Mouse (Mus musculus) embryonic facial prominence, embryonic 15.5 days (tissue): Measurements from ENCODE around the gene Slc10a3. TPM values are rescaled to one million over a fixed set of nuclear protein-coding genes. Genes with fewer than 3 reads are reported as not detected.
"Not testable (repeated sequence)": the region's sequence is repeated elsewhere in the genome, so short reads cannot be mapped to it uniquely, and the experiment has no call there.

Experiments used
- ATAC-seq: fragments of 200-750 bp; cut with Nextera tagmentation; 2 replicates; pipeline ENCODE4 v1.8.0; 2017; ENCODE audit warnings: low read depth, moderate TSS enrichment; ENCODE audit not compliant: insufficient number of reproducible peaks, low FRiP score, low TSS enrichment
- H3K27ac ChIP-seq: fragments of 300-500 bp; sonication (generic); replicated peaks from 2 replicates; pipeline ENCODE4 v1.5.1; 2015; ENCODE audit warnings: mild to moderate bottlenecking, inconsistent platforms
- H3K27me3 ChIP-seq: fragments of 300-500 bp; sonication (generic); 2 replicates; pipeline ENCODE4 v1.6.1; 2015; ENCODE audit warnings: inconsistent platforms
- H3K36me3 ChIP-seq: fragments of 300-500 bp; sonication (generic); 2 replicates; pipeline ENCODE4 v1.6.1; 2015; ENCODE audit warnings: mild to moderate bottlenecking, inconsistent platforms
- H3K4me1 ChIP-seq: fragments of 300-500 bp; sonication (generic); 2 replicates; pipeline ENCODE4 v1.6.1; 2015; ENCODE audit warnings: inconsistent platforms
- H3K4me2 ChIP-seq: fragments of 300-500 bp; sonication (generic); replicated peaks from 2 replicates; pipeline ENCODE4 v1.6.1; 2015; ENCODE audit warnings: mild to moderate bottlenecking, inconsistent platforms
- H3K4me3 ChIP-seq: fragments of 300-500 bp; sonication (generic); replicated peaks from 2 replicates; pipeline ENCODE4 v1.5.1; 2015; ENCODE audit warnings: mild to moderate bottlenecking, inconsistent platforms
- H3K9ac ChIP-seq: fragments of 300-500 bp; sonication (generic); 2 replicates; pipeline ENCODE4 v1.6.1; 2015; ENCODE audit warnings: inconsistent platforms
- H3K9me3 ChIP-seq: fragments of 300-500 bp; sonication (generic); replicated peaks from 2 replicates; pipeline ENCODE4 v1.6.1; 2016; ENCODE audit warnings: inconsistent platforms
- WGBS: fragments of 180-500 bp; shearing (Covaris S2); methylation state at CpG from one replicate; pipeline ENCODE4 v1.1.7; 2015; 5-methylcytosine and 5-hydroxymethylcytosine counted together
- polyA plus RNA-seq: library from polyadenylated mRNA; unstranded; fragments of >200 nt; fragmentation: Nextera tagmentation; extraction: Ambion mirVana; gene quantifications from 2 replicates; pipeline ENCODE4 v1.2.1, GENCODE M21; 2015

Slc10a3 gene
- polyA plus RNA-seq = 20.9 and 23.4 TPM in 2 replicates

DNA sequence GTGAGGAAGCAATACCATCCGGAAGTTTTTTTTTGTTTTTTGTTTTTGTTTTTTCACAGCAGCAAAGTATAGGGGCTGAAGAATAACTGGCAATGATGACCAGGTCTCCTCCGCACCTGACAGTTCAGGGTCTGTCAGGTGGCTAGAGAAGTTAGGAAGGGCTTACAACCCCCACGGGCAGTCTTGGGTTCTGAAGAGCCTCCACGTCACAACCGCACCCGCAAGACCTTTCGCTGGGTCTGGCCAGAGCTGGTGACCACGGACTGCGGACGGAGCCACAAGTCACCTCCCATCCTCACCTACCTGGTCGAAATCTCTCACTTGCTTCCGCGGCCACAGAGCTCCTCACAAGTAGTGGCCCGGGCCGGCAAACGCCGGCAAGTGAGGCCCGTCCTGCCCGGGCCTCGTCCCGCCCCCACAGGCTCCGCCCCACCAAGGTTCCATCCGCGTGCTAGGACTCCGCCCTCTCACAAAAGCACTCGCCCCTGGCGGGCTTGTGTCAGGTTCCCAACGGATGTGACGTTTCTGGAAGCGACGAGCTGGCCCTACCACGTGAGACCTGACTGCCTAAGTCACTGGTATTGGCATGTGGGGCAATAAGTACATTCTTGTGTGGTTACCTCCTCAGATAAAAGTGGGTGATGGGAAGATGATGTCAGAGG, at the start of gene Slc10a3, which contains the start of gene Ubl4a:
Gene Slc10a3, minus strand, starts transcription at position 462 of the 662 bp plus-strand sequence.
Gene Ubl4a, minus strand, starts transcription at position 331 of the 662 bp plus-strand sequence.
- ATAC-seq = peak; percentile 88
- Histone ChIP-seq H3K27me3 (no peaks in the 10 kb centered on the region), H3K36me3 (no peaks in the 10 kb centered on the region), H3K27ac (no peak within 1 kb of the TSS), H3K4me3 (peak within 1 kb of the TSS; percentile 53), H3K9ac (0 out of 2 replicates have a peak within 1 kb of the TSS, but pooled peaks have one; percentile 23), H3K9me3 (no peaks in the 10 kb centered on the region), H3K4me1 (no peaks in the 10 kb centered on the region), H3K4me2 (peak within 1 kb of the TSS; percentile 55)
- 20% methylated on average over 32 of the region's 32 CpGs for WGBS

DNA sequence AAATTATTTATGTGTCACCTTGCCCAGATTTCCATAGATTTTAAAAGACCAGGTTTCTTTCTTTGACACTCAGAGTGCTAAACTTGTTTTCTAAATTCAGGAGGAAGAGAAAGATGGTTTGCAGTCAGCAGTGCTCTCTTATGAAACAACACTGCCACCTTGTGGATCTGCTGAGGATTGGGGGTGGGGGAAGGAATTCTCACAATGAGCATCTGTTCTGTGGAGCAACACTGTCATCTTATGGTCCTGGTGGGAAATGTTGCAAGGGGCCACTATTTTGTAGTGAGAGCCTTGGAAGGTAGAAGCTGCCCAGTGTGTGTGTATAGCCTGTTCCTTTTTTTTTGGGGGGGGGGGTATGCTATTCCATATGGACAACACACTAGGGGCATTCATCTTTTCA, 40.2 kb upstream of the Slc10a3 start:
- H3K36me3 ChIP-seq = 0 out of 2 replicates have a peak, but pooled peaks cover 3% of the 10 kb centered on the region
- no peak for ATAC-seq
- no peak overlapping the region for H3K4me2 ChIP-seq
- no peaks in the 10 kb centered on the region for H3K9me3 ChIP-seq
- no peak overlapping the region for H3K27ac ChIP-seq
- no peaks in the 10 kb centered on the region for H3K4me1 ChIP-seq
- H3K4me3 ChIP-seq = no peak overlapping the region
- no peaks in the 10 kb centered on the region for H3K27me3 ChIP-seq
- no peak overlapping the region for H3K9ac ChIP-seq

DNA sequence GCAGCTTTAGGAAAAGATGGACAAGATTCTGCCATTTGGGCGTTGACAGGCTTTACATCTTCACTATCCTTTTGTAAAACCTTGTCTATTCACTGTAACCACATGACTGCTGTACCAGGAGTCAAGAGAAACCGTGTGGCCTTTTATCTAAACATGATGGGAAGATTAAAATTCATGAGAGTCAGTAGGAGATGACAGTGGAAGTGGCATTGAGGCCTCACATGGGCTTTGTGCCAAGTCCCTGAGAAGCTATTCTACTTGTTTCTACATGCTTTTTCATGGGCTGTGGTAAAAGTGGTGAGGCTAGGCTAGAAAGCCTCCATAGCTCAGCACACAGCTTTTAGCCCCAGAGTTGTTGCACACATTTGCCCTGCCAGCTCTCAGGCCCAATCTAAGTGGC, 35.2 kb upstream of the Slc10a3 start:
- Histone ChIP-seq H3K27ac (no peak overlapping the region), H3K4me2 (no peak overlapping the region), H3K27me3 (no peaks in the 10 kb centered on the region), H3K9me3 (no peaks in the 10 kb centered on the region), H3K4me3 (no peak overlapping the region), H3K4me1 (no peaks in the 10 kb centered on the region), H3K9ac (no peak overlapping the region), H3K36me3 (0 out of 2 replicates have a peak, but pooled peaks cover 3% of the 10 kb centered on the region)
- 44% methylated on average over 2 of the region's 2 CpGs for WGBS
- no peak for ATAC-seq

DNA sequence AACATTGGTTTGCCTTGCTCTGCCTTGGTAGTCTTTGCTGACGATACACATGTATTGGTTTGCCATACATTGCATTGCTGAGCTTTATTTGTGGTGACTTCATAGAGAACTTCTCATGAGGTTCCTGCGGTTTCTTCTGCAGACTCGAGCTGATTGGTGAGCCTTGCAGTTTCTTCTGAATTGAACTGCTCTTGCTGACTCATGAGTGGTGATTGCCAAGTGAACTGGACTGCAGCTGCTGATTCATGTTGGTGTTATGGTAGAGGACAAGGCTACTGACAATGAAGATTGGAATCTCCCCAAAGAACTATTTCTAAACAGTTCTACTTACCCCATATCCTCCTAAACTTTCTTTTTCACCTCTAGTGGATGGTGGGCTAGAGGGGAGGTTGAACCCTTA, 27.0 kb upstream of the Slc10a3 start:
- Histone ChIP-seq H3K9me3 (no peaks in the 10 kb centered on the region), H3K36me3 (no peaks in the 10 kb centered on the region), H3K4me1 (no peaks in the 10 kb centered on the region), H3K4me2 (no peak overlapping the region), H3K9ac (no peak overlapping the region), H3K27me3 (no peaks in the 10 kb centered on the region), H3K27ac (no peak overlapping the region), H3K4me3 (no peak overlapping the region)
- no peak for ATAC-seq
- WGBS = 88% methylated on average over 3 of the region's 3 CpGs

DNA sequence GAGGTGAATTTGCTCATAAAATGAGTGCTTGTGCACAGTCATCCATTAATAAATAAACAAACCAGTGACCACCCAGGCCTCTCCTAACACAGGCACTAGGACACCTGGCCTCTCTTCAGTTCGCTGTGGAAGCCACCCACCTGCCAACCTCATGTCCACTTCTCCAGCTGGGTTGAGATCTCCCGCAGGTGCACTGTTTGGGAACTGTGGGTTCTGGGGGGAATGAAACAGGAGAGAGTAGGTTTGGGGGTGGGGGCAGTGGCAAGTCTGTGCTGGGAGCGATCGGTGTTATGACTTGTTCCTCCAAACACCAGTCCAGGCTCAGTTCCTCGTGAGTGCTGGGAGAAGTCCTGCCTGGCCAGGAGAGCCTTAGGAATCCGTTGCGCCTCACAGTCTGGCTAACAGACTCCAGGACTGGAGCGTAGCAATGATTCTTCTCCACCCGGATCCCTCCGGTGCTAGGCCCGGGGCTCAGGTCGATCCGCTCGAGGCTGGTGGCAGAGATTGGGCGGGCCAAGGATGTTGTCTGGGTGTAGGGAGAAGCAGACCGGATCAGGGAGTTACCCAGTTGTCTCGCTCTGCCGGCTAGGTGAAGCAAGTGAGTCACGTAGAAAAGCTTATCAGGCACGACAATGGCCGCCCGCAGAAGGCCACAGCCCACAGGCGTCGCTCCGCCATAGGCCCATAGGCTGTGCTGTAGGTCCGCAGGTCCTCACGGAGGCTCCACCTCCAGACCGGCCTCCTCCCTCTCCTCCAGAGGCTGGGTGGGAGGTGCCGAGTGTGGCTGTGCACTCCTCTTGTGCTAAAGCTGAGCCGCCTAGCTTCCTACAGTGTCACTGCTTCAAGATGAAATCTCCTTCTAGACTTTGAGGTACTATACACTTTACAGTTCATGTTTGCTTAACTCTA, 19.6 kb upstream of the Slc10a3 start, which contains the start of the genes Fam3a and Ikbkg:
Gene Fam3a, minus strand, starts transcription at position 738 of the 909 bp plus-strand sequence.
Gene Ikbkg, plus strand, starts transcription at position 756 of the 909 bp plus-strand sequence.
- Histone ChIP-seq H3K9me3 (no peaks in the 10 kb centered on the region), H3K27ac (peak within 1 kb of the TSS; percentile 82), H3K4me2 (peak within 1 kb of the TSS; percentile 51), H3K4me1 (0 out of 2 replicates have a peak, but pooled peaks cover 4% of the 10 kb centered on the region), H3K27me3 (no peaks in the 10 kb centered on the region), H3K4me3 (peak within 1 kb of the TSS; percentile 56), H3K9ac (peak within 1 kb of the TSS; percentile 50), H3K36me3 (no peaks in the 10 kb centered on the region)
- 21% methylated on average over 30 of the region's 30 CpGs for WGBS
- ATAC-seq = peak; percentile 100

DNA sequence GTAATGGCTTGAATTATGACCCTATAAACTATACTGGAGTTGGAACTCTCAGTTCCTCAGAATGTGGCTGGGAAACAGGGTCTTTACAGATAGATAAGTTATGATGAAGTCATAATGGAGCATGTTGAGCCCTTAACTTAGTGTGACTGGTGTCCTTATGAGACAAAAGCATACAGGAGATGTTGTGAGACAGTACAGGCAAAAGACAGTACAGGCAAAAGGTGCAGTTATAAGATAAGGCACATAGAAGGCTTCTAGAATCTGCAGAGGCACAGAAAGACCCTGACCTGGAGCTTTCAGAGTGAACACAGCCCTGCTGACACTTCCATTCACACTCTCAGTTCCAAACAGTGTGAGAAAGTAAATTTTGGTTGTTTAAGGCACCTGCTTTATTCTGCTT, 15.0 kb upstream of the Slc10a3 start:
- no peak for ATAC-seq
- Histone ChIP-seq H3K36me3 (no peaks in the 10 kb centered on the region), H3K4me3 (no peak overlapping the region), H3K4me2 (no peak overlapping the region), H3K27me3 (no peaks in the 10 kb centered on the region), H3K9ac (no peak overlapping the region), H3K4me1 (0 out of 2 replicates have a peak, but pooled peaks cover 4% of the 10 kb centered on the region), H3K27ac (no peak overlapping the region), H3K9me3 (no peaks in the 10 kb centered on the region)

DNA sequence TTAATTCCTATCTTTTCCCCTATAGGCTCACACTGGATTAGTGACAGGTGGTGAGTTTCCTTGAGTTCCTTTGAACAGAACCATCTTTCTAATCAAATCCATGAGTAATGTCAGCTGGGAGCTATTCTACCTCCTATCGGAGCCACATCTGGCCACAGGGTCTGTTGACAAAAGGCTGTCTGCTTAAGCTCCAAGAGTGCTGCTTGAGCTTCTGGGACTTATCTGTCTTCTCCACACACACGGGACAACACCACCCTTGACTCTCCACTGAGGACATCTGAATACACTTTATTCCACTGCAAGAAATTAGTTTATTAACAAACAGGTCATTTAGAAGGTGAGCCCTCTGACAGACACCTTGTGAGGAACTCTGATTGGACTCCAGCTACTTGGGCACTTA, 11.3 kb upstream of the Slc10a3 start:
- Histone ChIP-seq H3K4me3 (no peak overlapping the region), H3K27ac (no peak overlapping the region), H3K9ac (no peak overlapping the region), H3K27me3 (no peaks in the 10 kb centered on the region), H3K36me3 (no peaks in the 10 kb centered on the region), H3K4me1 (no peaks in the 10 kb centered on the region), H3K4me2 (no peak overlapping the region), H3K9me3 (no peaks in the 10 kb centered on the region)
- ATAC-seq = no peak
- WGBS = 52% methylated on average over 2 of the region's 2 CpGs

DNA sequence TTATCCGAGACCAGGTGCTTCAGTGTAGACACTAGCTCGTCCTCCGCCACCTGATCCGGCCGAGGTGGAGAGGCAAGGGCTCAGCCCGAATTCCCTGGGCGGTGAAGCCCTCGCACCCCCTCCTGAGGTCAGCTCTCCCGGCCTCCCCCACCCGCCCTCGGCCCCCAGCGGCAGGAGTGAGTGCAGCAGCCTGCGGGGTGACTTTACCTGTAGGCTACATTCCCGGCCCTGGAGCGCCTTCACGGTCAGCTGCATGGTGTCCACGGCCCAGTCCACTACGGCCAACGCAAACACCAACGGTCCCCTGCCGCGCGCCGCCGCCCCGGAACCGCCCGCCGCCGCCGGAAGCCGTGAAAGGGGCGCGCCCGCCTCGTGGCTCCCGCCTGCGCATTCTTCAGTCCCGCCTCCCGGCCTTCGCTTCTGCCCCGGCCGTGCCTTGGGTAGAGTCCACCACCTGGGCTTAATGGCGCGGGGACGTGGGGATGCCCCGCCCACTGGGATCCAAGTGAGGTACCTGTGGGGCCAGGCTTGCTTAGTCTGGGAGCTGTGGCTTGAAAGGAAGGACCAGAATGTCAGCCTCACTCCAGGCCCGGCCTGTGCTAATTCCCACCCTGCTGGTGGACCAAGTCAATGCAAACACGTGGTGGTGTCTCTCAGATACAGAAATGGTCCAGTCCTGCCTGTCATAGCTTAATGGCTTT, 4.8 kb downstream of the Slc10a3 start:
- no peaks in the 10 kb centered on the region for H3K27me3 ChIP-seq
- peak; percentile 86 for ATAC-seq
- peak overlapping the region; percentile 42 for H3K9ac ChIP-seq
- peaks cover 3% of the 10 kb centered on the region; the same call in 1 of the 2 replicates for H3K4me1 ChIP-seq
- peak overlapping the region; percentile 51 for H3K4me2 ChIP-seq
- 20% methylated on average over 47 of the region's 49 CpGs for WGBS
- H3K9me3 ChIP-seq = no peaks in the 10 kb centered on the region
- peak overlapping the region; percentile 57 for H3K4me3 ChIP-seq
- 0 out of 2 replicates have a peak, but pooled peaks cover 8% of the 10 kb centered on the region for H3K36me3 ChIP-seq
- H3K27ac ChIP-seq = peak overlapping the region; percentile 72

DNA sequence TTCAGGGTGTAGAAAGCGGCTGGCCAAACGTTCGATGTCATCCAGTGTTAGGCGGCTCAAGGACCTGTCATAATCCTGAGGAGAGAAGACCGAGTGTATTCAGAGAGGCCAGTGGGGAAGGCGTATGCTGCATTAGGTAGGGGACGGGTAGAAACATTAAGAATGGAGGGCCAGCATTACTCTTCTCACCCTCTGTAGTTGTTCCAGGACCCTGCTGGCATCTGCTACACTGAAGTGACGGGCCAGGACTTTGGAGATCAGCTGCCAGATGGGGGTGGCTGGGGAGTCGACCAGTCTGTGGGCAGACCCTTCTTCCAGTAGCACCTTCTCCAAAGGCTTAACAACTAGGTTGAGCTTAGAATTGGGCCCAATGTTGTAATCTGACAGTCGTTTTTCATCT, 5.6 kb downstream of the Slc10a3 start:
- Histone ChIP-seq H3K27ac (no peak overlapping the region), H3K4me3 (peak overlapping the region; percentile 57), H3K9me3 (no peaks in the 10 kb centered on the region), H3K27me3 (no peaks in the 10 kb centered on the region), H3K36me3 (0 out of 2 replicates have a peak, but pooled peaks cover 8% of the 10 kb centered on the region), H3K4me1 (peaks cover 3% of the 10 kb centered on the region; the same call in 1 of the 2 replicates), H3K4me2 (peak overlapping the region; percentile 51), H3K9ac (peak overlapping the region; percentile 42; the same call in 1 of the 2 replicates)
- ATAC-seq = no peak
- WGBS = 59% methylated on average over 10 of the region's 10 CpGs

DNA sequence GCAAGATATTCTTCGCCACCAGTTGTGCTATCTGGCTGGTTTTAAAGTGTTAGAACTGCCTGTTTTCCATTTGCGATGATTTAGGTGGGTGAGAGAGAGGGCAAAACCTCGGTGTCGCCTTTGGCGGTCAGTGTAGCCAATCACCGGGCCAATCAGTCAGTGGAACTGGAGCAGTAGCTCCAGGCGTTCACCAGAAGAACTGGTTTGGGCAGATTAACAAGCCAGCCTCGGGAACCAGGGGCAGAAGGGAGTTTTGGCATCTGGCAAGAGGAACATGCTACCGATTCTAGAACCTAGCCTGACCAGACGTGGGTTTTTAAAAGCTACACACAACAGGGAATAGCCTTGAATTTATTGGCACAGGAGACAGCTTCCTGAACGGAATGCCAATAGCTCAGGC, 14.0 kb downstream of the Slc10a3 start:
- ATAC-seq = no peak
- H3K27ac ChIP-seq = no peak overlapping the region
- no peaks in the 10 kb centered on the region for H3K9me3 ChIP-seq
- no peaks in the 10 kb centered on the region for H3K36me3 ChIP-seq
- H3K4me1 ChIP-seq = no peaks in the 10 kb centered on the region
- H3K4me2 ChIP-seq = no peak overlapping the region
- H3K27me3 ChIP-seq = no peaks in the 10 kb centered on the region
- H3K4me3 ChIP-seq = no peak overlapping the region
- H3K9ac ChIP-seq = no peak overlapping the region
- 38% methylated on average over 11 of the region's 11 CpGs for WGBS

DNA sequence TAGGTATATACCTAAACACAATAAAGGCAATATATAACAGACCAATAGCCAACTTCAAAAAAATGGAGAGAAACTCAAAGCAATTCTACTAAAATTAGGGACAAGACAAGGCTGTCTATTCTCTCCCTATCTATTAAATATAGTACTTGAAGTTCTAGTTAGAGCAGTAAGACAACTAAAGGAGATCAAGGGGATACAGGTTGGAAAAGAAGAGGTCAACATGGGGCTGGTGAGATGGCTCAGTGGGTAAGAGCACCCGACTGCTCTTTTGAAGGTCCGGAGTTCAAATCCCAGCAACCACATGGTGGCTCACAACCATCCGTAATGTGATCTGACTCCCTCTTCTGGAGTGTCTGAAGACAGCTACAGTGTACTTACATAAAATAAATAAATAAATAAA, 16.1 kb downstream of the Slc10a3 start:
- H3K27me3 ChIP-seq, H3K9ac ChIP-seq, ATAC-seq, H3K27ac ChIP-seq, H3K9me3 ChIP-seq, H3K4me1 ChIP-seq, H3K4me3 ChIP-seq, H3K36me3 ChIP-seq, H3K4me2 ChIP-seq: not testable (repeated sequence)
- WGBS = 92% methylated on average over 3 of the region's 3 CpGs
